ENCODE assay signal across 13 mouse cellular contexts in genomic region chr5:122053587-122053986, GRCm38 (mm10). TPM values are rescaled to one million over a fixed set of nuclear protein-coding genes. Genes with fewer than 3 reads are reported as not detected.
DNase-seq lines count a peak whose midpoint lies in the region; ATAC-seq lines count a peak whose summit lies in the region.
"Had no signal": no experiment of that assay in that cellular context is flagged by ENCODE, and none has a peak within 500 bp of the region (broad histone marks: within the 10 kb centered on the region; RNA-seq: fewer than 3 reads in every experiment).

No protein-coding gene starts in this region.

- peaks cover 52% of the 10 kb centered on the region for H3K27me3 ChIP-seq in limb, embryonic 12.5 days
- peaks cover 58% of the 10 kb centered on the region for H3K27me3 ChIP-seq in limb, embryonic 10.5 days (ENCODE audit: low read depth, poor library complexity, severe bottlenecking)
- H3K27me3 ChIP-seq in forebrain, embryonic 13.5 days: no peaks in the 10 kb centered on the region
- H3K27me3 ChIP-seq in hindbrain, embryonic 16.5 days (replicated peaks; ENCODE audit: control insufficient read depth, insufficient read depth, low read length): no peaks in the 10 kb centered on the region
- H3K27me3 ChIP-seq in neural tube, embryonic 12.5 days (replicated peaks): 0 out of 2 replicates have a peak, but pooled peaks cover 7% of the 10 kb centered on the region

- 12% methylated on average over 15 of the region's 15 CpGs for WGBS in limb, embryonic 12.5 days
- WGBS in limb, embryonic 10.5 days: 17% methylated on average over 15 of the region's 15 CpGs
- WGBS in forebrain, embryonic 13.5 days: 6% methylated on average over 15 of the region's 15 CpGs
- WGBS in hindbrain, embryonic 16.5 days: 7% methylated on average over 15 of the region's 15 CpGs
- 13% methylated on average over 15 of the region's 15 CpGs for WGBS in neural tube, embryonic 12.5 days

- no peak for ATAC-seq in limb, embryonic 12.5 days (ENCODE audit: insufficient number of reproducible peaks, insufficient read depth, low FRiP score, low TSS enrichment, low read depth)
- no peak for ATAC-seq in forebrain, embryonic 13.5 days
- ATAC-seq in hindbrain, embryonic 16.5 days: no peak
- ATAC-seq in neural tube, embryonic 12.5 days (ENCODE audit: low FRiP score, low read depth): no peak

- H3K9me3 ChIP-seq in limb, embryonic 12.5 days: peaks cover 8% of the 10 kb centered on the region
- no peaks in the 10 kb centered on the region for H3K9me3 ChIP-seq in limb, embryonic 10.5 days (replicated peaks)
- peaks cover 7% of the 10 kb centered on the region; the same call in 1 of the 2 replicates for H3K9me3 ChIP-seq in forebrain, embryonic 13.5 days (replicated peaks)
- H3K9me3 ChIP-seq in hindbrain, embryonic 16.5 days (ENCODE audit: control insufficient read depth, low read length): peaks cover 2% of the 10 kb centered on the region; the same call in 1 of the 2 replicates
- H3K9me3 ChIP-seq in neural tube, embryonic 12.5 days: peaks cover 6% of the 10 kb centered on the region; the same call in 1 of the 2 replicates

- no peak for DNase-seq in limb, embryonic 10.5 days (ENCODE audit: low spot score)
- no peak for DNase-seq in ovary, postnatal 10 days (ENCODE audit: low spot score)
- DNase-seq in right cerebral cortex, postnatal 4 days: no peak
- DNase-seq in layer of hippocampus, postnatal 14 days (ENCODE audit: low spot score in 2 of 2): no peak
- DNase-seq: heart, postnatal 36 days had no signal

- H3K4me2 ChIP-seq in limb, embryonic 12.5 days: peak overlapping the region; percentile 21; the same call in 1 of the 2 replicates
- H3K4me2 ChIP-seq in forebrain, embryonic 13.5 days: peak overlapping the region; percentile 35
- peak overlapping the region; percentile 31 for H3K4me2 ChIP-seq in hindbrain, embryonic 16.5 days (ENCODE audit: low read length)
- no peak overlapping the region; the same call in 1 of the 2 replicates for H3K4me2 ChIP-seq in neural tube, embryonic 12.5 days (replicated peaks)

- H3K4me1 ChIP-seq in limb, embryonic 12.5 days (replicated peaks): peaks cover 35% of the 10 kb centered on the region
- H3K4me1 ChIP-seq in limb, embryonic 10.5 days: peaks cover 45% of the 10 kb centered on the region
- peaks cover 40% of the 10 kb centered on the region for H3K4me1 ChIP-seq in forebrain, embryonic 13.5 days
- peaks cover 30% of the 10 kb centered on the region for H3K4me1 ChIP-seq in hindbrain, embryonic 16.5 days (ENCODE audit: control insufficient read depth, insufficient read depth, low read depth, low read length)
- H3K4me1 ChIP-seq in neural tube, embryonic 12.5 days: peaks cover 29% of the 10 kb centered on the region

- H3K4me3 ChIP-seq in limb, embryonic 12.5 days (replicated peaks): no peak overlapping the region
- no peak overlapping the region for H3K4me3 ChIP-seq in limb, embryonic 10.5 days
- no peak overlapping the region; the same call in 1 of the 2 replicates for H3K4me3 ChIP-seq in forebrain, embryonic 13.5 days
- no peak overlapping the region for H3K4me3 ChIP-seq in hindbrain, embryonic 16.5 days (ENCODE audit: low read length)
- no peak overlapping the region for H3K4me3 ChIP-seq in neural tube, embryonic 12.5 days

- no peaks in the 10 kb centered on the region for H3K36me3 ChIP-seq in limb, embryonic 12.5 days
- H3K36me3 ChIP-seq in limb, embryonic 10.5 days: no peaks in the 10 kb centered on the region
- no peaks in the 10 kb centered on the region for H3K36me3 ChIP-seq in forebrain, embryonic 13.5 days (ENCODE audit: poor library complexity, severe bottlenecking)
- no peaks in the 10 kb centered on the region for H3K36me3 ChIP-seq in hindbrain, embryonic 16.5 days (ENCODE audit: control insufficient read depth, insufficient read depth, low read length)
- H3K36me3 ChIP-seq in neural tube, embryonic 12.5 days: no peaks in the 10 kb centered on the region

- no peak overlapping the region for H3K27ac ChIP-seq in limb, embryonic 12.5 days
- no peak overlapping the region for H3K27ac ChIP-seq in limb, embryonic 10.5 days
- peak overlapping the region; percentile 76 for H3K27ac ChIP-seq in forebrain, embryonic 13.5 days
- H3K27ac ChIP-seq in hindbrain, embryonic 16.5 days (ENCODE audit: low read depth, low read length): peak overlapping the region; percentile 75
- H3K27ac ChIP-seq in neural tube, embryonic 12.5 days: peak overlapping the region; percentile 17; the same call in 1 of the 2 replicates
- H3K27ac ChIP-seq: kidney, postnatal 0 days; liver, embryonic 14.5 days; macrophage had no signal

- no peak overlapping the region; the same call in 1 of the 2 replicates for H3K9ac ChIP-seq in limb, embryonic 12.5 days (replicated peaks)
- peak overlapping the region; percentile 43 for H3K9ac ChIP-seq in forebrain, embryonic 13.5 days
- peak overlapping the region; percentile 57; the same call in 1 of the 2 replicates for H3K9ac ChIP-seq in hindbrain, embryonic 16.5 days (ENCODE audit: low read depth, low read length)
- H3K9ac ChIP-seq in neural tube, embryonic 12.5 days: peak overlapping the region; percentile 22; the same call in 1 of the 2 replicates
- H3K9ac ChIP-seq: liver, embryonic 14.5 days had no signal

RNA-seq across cellular contexts. Expression of gene Cux2, which starts 3.7 kb away (rescaled TPM):
- polyA plus RNA-seq in limb, embryonic 12.5 days (2016; fragmentation: Nextera tagmentation; extraction: Ambion mirVana): 5.0 and 5.9 TPM in 2 replicates
- 2.9 and 4.4 TPM in 2 replicates for polyA plus RNA-seq in limb, embryonic 10.5 days (2016; fragmentation: Nextera tagmentation; extraction: Ambion mirVana)
- 16.9 and 17.9 TPM in 2 replicates for polyA plus RNA-seq in forebrain, embryonic 13.5 days (2015; fragmentation: Nextera tagmentation; extraction: Ambion mirVana)
- polyA plus RNA-seq in hindbrain, embryonic 16.5 days (2015; fragmentation: Nextera tagmentation; extraction: Ambion mirVana): 16.7 and 18.7 TPM in 2 replicates
- 24.2 and 25.0 TPM in 2 replicates for polyA plus RNA-seq in neural tube, embryonic 12.5 days (2016; fragmentation: Nextera tagmentation; extraction: Ambion mirVana)
- 10 to 100 TPM; 36.4 to 39.4 TPM for total RNA-seq in layer of hippocampus, postnatal 14 days (2021)
- polyA plus RNA-seq: macrophage had no signal

RNA-seq across cellular contexts. Expression of gene Myl2, which starts 47.2 kb away (rescaled TPM):
- polyA plus RNA-seq in limb, embryonic 12.5 days (2016; fragmentation: Nextera tagmentation; extraction: Ambion mirVana): 1.8 TPM in 1 of 2 replicates, not detected in the other
- 3.1 TPM in 2 replicates for polyA plus RNA-seq in limb, embryonic 10.5 days (2016; fragmentation: Nextera tagmentation; extraction: Ambion mirVana)
- polyA plus RNA-seq in forebrain, embryonic 13.5 days (2015; fragmentation: Nextera tagmentation; extraction: Ambion mirVana): 0.81 and 3.6 TPM in 2 replicates
- polyA plus RNA-seq in hindbrain, embryonic 16.5 days (2015; fragmentation: Nextera tagmentation; extraction: Ambion mirVana): 1.9 and 2.7 TPM in 2 replicates
- 0.80 and 6.0 TPM in 2 replicates for polyA plus RNA-seq in neural tube, embryonic 12.5 days (2016; fragmentation: Nextera tagmentation; extraction: Ambion mirVana)
- total RNA-seq in layer of hippocampus, postnatal 14 days (2021): 1 to 10 TPM; 1.6 TPM
- total RNA-seq: CH12.LX had no signal
- polyA plus RNA-seq: macrophage had no signal

Comparison
In these comparisons a context has a peak if more than half of its experiments do, and no peak if none do; other contexts are left out.
1. H3K27ac ChIP-seq: peak in forebrain, embryonic 13.5 days (single experiment), hindbrain, embryonic 16.5 days (single experiment) and neural tube, embryonic 12.5 days (single experiment); none in limb, embryonic 12.5 days (single experiment) and limb, embryonic 10.5 days (single experiment).